Mouse (Mus musculus): ENCODE measurements at regions not wholly inside any gene's neighbourhood (a gene's known extent, or its start where the extent isn't known, plus 50 kb on each side); places are given as distances from the start of the nearest gene placed in this dataset.

DNA sequence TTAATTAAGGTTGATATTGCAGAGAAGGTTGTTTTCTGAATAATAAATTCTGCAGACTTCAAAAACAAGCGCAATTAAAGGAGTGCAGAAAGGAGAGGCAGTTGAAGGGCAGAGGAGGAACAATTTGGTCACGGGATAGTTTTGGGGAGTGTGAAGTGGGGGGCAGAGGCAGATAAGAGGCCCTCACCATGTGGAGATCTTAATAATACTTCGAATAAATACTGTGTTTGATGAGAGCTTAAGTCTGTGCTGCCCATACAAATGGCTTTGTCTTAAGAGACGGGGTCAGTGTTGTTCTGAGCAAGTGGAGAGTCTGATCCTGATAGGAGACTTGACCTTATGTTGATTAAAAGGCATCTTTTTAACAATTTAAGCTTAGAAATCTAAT, 221.5 kb upstream of the Ppp2r3a start:
- no peak overlapping the region for H3K4me3 ChIP-seq (replicated peaks)
- no peak for ATAC-seq (ENCODE audit: low read depth)
- WGBS (ENCODE audit: insufficient replicate concordance), result 60% methylated on average over 4 of the region's 4 CpGs

DNA sequence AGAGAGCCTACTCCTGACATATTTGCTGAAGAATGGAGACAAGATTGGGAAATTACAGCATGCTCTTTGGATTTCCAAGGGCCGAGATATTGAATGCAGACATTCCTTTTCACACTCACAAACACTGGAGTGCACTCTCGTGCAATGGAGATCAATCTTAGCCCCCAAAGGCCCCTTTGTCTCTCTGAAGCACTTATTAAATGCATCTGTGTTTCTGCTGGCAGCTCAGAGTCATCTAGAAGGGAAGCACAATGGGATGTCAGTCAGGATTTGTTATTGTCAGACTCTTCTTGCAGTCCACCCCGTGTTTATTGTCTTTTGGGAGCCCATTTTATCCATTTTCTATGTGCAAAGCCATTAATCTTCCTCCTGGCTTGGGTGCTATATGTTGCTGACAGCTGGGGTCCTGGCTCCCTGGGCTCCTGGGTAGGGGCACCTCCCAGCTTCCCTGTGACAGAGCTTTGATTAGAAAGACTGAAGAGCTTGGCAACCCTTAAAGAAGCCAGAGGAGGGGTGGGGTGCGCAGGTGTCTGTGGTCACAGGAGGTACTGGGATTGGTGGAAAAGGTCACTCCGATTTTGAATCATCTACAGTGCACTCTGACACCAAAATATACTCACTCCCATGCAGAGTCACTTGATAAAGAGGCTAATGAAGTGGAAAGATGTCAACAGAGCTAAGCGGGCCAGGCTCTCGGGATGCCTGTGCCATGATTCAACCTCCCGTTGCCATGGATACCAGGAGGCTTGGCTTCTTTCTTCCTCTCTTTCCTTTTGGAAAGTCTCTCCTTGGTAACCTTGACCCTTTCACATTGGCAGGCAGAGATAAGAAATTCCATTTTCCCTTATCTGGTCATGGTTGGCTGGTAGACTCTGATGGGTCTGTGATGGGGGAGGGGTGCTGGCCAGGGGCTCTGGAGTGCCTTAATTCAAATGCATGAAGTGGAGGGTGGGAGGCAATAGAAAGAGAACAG, 220.8 kb upstream of the Ppp2r3a start:
- H3K4me2 ChIP-seq, result no peak overlapping the region
- H3K9ac ChIP-seq, result no peak overlapping the region
- H3K27me3 ChIP-seq, result no peaks in the 10 kb centered on the region
- H3K4me1 ChIP-seq (replicated peaks), result no peaks in the 10 kb centered on the region
- DNase-seq (no peak), ATAC-seq (ENCODE audit: low read depth) (no peak)
- no peak overlapping the region for H3K27ac ChIP-seq
- no peak overlapping the region for H3K4me3 ChIP-seq (replicated peaks)
- H3K9me3 ChIP-seq (replicated peaks), result 0 out of 2 replicates have a peak, but pooled peaks cover 5% of the 10 kb centered on the region
- 54% methylated on average over 8 of the region's 8 CpGs for whole genome bisulfite sequencing (ENCODE audit: insufficient replicate concordance)
- no peaks in the 10 kb centered on the region for H3K36me3 ChIP-seq

More for the DNA sequence above, 221.5 kb upstream of the Ppp2r3a start:
- H3K27ac ChIP-seq, result no peak overlapping the region
- H3K4me1 ChIP-seq (replicated peaks), result no peaks in the 10 kb centered on the region
- no peaks in the 10 kb centered on the region for H3K27me3 ChIP-seq
- H3K9me3 ChIP-seq (replicated peaks), result 0 out of 2 replicates have a peak, but pooled peaks cover 5% of the 10 kb centered on the region
- H3K4me2 ChIP-seq, result no peak overlapping the region
- no peak overlapping the region for H3K9ac ChIP-seq
- no peaks in the 10 kb centered on the region for H3K36me3 ChIP-seq
- no peak for DNase-seq

DNA sequence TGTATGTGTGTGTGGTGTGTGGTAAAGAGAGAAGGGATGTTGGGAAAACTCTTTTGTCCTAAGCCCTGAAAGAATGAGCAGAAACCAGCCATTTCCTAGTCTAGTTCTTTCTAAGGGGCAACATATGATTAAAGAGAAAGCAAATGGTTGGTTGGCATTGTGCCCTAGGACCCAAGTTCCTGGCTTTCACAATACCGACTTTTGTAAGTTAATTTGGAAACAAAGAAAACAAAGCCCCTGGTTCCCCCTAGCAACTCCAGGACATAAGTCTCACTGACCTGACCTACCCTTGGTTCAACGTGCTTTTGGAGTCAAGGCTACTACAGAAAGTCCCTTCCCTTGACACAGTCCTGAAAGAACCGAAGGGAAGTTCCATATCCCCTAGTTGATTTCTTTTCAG, 220.1 kb upstream of the Ppp2r3a start:
- no peak overlapping the region for H3K4me2 ChIP-seq
- H3K9ac ChIP-seq, result no peak overlapping the region
- 0 out of 2 replicates have a peak, but pooled peaks cover 5% of the 10 kb centered on the region for H3K9me3 ChIP-seq (replicated peaks)
- H3K27me3 ChIP-seq, result no peaks in the 10 kb centered on the region
- no peaks in the 10 kb centered on the region for H3K36me3 ChIP-seq
- 59% methylated on average over 3 of the region's 3 CpGs for WGBS (ENCODE audit: insufficient replicate concordance)
- no peak overlapping the region for H3K27ac ChIP-seq
- no peak overlapping the region for H3K4me3 ChIP-seq (replicated peaks)
- DNase-seq, result no peak
- H3K4me1 ChIP-seq (replicated peaks), result no peaks in the 10 kb centered on the region
- ATAC-seq (ENCODE audit: low read depth), result no peak

DNA sequence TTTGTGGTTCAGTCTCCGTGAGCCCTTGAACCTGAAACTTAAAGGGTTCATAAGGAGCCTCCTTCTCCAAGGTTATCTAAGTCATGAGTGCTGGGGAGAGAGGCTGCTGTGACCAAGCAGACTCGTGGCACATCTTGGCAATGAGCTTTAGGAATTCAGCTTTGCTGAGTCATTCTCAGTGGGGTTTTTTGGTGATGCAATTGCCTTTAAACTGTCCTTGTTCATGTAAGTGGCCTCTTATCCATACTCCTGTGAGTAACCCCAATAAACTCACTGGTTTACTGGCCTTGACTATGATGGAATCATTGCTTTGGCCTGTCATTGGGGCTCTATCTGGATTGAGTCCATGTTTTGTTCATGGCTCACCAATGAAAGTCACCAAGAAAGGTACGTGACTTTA, 218.2 kb upstream of the Ppp2r3a start:
- Histone ChIP-seq H3K36me3 (no peaks in the 10 kb centered on the region), H3K4me2 (no peak overlapping the region), H3K9ac (no peak overlapping the region), H3K27ac (no peak overlapping the region), H3K4me1 (replicated peaks) (no peaks in the 10 kb centered on the region), H3K9me3 (replicated peaks) (0 out of 2 replicates have a peak, but pooled peaks cover 5% of the 10 kb centered on the region), H3K27me3 (no peaks in the 10 kb centered on the region), H3K4me3 (replicated peaks) (no peak overlapping the region)
- WGBS (ENCODE audit: insufficient replicate concordance), result 43% methylated on average over 3 of the region's 3 CpGs
- DNase-seq (no peak), ATAC-seq (ENCODE audit: low read depth) (no peak)

DNA sequence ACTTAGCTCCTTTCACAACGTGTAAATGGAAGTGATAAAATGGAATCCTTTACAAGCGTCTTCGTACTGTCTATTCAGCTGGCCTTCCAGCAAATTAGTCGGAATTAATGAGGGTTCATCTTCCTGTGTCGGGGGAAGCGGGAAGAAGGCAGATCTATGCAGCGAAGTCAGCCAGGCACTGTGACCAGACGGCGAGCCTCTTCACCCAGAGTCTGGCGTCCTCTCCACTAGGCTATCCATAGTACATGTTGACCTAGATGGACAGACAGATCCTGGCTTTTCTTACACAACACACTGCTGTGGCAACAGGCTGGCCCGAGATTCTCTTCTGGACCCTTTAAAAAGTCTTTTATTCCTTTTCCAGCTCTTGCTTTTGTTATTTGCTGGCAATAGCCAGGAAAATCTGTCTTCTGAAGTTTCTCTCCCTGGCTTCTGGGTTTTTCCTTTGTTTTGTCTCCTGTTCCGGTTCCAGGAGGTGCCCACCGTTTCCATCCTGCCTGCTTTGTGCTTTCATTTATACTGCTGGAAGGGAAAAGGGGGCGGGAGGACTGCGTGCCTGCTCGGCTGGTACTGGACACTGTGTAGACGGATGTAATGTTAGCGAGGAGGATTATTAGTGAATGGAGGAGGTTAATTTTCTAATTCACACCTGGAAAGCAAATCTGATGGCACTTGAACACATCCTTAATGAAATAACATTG, 213.3 kb upstream of the Ppp2r3a start:
- ATAC-seq (ENCODE audit: low read depth), result no peak
- H3K4me1 ChIP-seq (replicated peaks), result no peaks in the 10 kb centered on the region
- no peak for DNase-seq
- no peak overlapping the region for H3K4me2 ChIP-seq
- no peak overlapping the region for H3K4me3 ChIP-seq (replicated peaks)
- 68% methylated on average over 18 of the region's 18 CpGs for WGBS (ENCODE audit: insufficient replicate concordance)
- no peaks in the 10 kb centered on the region for H3K27me3 ChIP-seq
- H3K27ac ChIP-seq, result no peak overlapping the region
- H3K9me3 ChIP-seq (replicated peaks), result no peaks in the 10 kb centered on the region
- no peak overlapping the region for H3K9ac ChIP-seq
- H3K36me3 ChIP-seq, result no peaks in the 10 kb centered on the region

DNA sequence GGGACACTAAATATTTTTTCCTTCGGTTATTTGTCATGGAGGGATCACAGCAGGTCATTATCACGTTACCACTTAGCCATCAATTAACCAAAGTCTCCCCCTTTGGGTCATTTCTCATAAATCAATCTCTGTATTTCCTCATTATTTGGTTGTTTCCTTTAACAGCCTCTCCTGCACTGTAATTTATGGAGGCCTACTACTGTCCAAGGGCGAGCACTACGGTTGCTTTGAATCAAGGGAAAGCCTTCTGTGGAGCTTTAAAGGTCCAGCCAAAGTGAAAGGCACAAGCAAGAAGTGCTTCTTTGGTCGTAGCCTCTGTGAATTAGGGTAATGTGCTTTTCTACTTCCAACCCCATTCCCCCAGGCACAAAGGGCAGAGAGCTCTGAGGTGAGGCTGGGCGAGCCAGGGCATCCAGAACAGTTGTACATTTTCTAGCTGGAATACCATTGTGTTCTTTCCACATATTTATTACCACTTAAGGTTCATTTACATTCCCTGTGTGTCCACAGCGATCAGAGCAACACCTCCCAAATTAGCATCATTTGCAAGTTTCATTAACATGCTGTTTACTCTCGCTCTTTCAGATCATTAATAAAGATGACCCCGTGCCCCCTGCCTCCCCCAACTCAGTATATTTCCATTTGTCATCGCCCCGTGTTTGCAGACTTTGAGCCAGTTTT, 207.5 kb upstream of the Ppp2r3a start:
- DNase-seq (no peak), ATAC-seq (ENCODE audit: low read depth) (no peak)
- H3K27ac ChIP-seq, result no peak overlapping the region
- H3K4me1 ChIP-seq (replicated peaks), result no peaks in the 10 kb centered on the region
- H3K9me3 ChIP-seq (replicated peaks), result no peaks in the 10 kb centered on the region
- WGBS (ENCODE audit: insufficient replicate concordance), result 58% methylated on average over 11 of the region's 11 CpGs
- H3K36me3 ChIP-seq, result no peaks in the 10 kb centered on the region
- H3K4me3 ChIP-seq (replicated peaks), result no peak overlapping the region
- no peak overlapping the region for H3K4me2 ChIP-seq
- H3K27me3 ChIP-seq, result no peaks in the 10 kb centered on the region
- no peak overlapping the region for H3K9ac ChIP-seq

DNA sequence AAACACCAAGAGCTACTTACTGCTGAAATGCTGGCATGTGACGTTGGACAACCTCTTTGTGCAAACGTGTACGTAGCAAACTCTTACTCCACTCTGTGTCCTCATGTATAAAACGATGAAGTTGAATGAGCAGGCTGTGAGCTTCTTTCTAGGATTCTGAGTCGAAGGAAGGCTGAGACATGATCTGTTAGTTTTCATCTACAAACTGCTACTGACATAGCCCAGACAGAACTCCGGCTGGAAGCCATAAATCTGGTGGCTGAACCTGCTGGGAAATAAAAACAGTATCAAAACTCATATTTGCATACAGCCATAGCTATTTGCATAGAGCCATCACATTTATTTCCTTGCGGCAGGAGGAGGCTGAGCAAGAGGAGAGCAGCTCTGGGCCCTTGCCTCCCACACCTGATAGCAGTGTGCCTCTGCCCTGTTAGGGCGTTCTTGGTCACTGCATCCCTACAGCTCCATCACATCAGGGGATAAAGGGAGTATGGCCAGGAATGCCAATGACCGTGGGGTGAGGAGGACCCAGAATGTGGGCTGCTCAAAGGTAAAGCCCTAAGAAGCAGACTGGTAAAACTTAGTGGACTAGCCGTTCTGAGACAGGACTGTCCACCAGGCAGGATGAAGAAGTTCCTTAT, 206.8 kb upstream of the Ppp2r3a start:
- no peak for DNase-seq

DNA sequence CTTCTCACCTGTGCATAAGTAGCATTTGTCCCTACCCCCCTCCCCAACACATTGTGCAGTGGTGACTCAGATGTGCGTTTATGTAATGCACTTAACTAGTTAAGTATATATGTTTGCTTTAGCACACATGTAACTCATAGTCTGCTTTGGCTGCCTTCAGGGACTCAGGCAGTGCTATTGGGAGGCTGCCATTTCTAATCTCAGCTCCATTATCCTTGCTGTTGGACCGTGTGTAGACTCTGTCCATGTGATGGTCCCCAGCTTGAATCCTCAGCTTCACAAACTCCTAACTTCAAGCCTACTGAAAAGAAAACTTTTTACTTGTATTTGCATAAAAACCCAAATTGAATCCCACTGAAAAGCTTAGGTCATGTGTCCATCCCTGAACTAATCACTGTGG, 194.7 kb upstream of the Ppp2r3a start:
- H3K9me3 ChIP-seq (replicated peaks), result no peaks in the 10 kb centered on the region
- H3K27ac ChIP-seq, result no peak overlapping the region
- no peaks in the 10 kb centered on the region for H3K27me3 ChIP-seq
- DNase-seq, result no peak
- 47% methylated on average over 2 of the region's 2 CpGs for WGBS (ENCODE audit: insufficient replicate concordance)
- no peaks in the 10 kb centered on the region for H3K4me1 ChIP-seq (replicated peaks)
- H3K9ac ChIP-seq, result no peak overlapping the region
- H3K36me3 ChIP-seq, result no peaks in the 10 kb centered on the region
- ATAC-seq (ENCODE audit: low read depth), result no peak
- no peak overlapping the region for H3K4me3 ChIP-seq (replicated peaks)
- no peak overlapping the region for H3K4me2 ChIP-seq

More for the DNA sequence above, 206.8 kb upstream of the Ppp2r3a start:
- H3K27me3 ChIP-seq, result no peaks in the 10 kb centered on the region
- no peak overlapping the region for H3K4me3 ChIP-seq (replicated peaks)
- WGBS (ENCODE audit: insufficient replicate concordance), result 67% methylated on average over 10 of the region's 10 CpGs
- ATAC-seq (ENCODE audit: low read depth), result no peak
- H3K9me3 ChIP-seq (replicated peaks), result no peaks in the 10 kb centered on the region
- no peak overlapping the region for H3K4me2 ChIP-seq
- no peaks in the 10 kb centered on the region for H3K36me3 ChIP-seq
- no peaks in the 10 kb centered on the region for H3K4me1 ChIP-seq (replicated peaks)
- no peak overlapping the region for H3K27ac ChIP-seq
- H3K9ac ChIP-seq, result no peak overlapping the region

DNA sequence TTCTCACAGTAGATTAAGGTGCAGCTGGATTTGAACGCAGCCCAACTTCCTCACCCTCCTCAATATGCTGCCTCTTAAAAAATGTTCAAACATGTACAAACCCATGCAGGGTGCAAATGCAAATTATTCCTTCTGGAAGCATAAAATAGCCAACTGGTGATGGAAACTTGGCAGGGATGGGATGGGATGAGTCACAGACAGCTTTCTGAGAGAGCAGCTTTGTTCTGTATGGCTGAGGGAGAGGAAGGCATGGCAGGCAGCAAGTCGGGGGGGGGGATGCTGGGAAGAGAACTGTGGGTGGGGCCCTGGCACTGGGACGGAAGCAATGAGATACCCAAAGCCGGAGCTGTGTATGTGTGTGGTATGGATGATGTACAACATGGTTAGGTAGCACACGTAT, 194.2 kb upstream of the Ppp2r3a start:
- no peak for DNase-seq
- H3K27ac ChIP-seq, result no peak overlapping the region
- no peaks in the 10 kb centered on the region for H3K27me3 ChIP-seq
- H3K4me1 ChIP-seq (replicated peaks), result no peaks in the 10 kb centered on the region
- H3K36me3 ChIP-seq, result no peaks in the 10 kb centered on the region
- no peak for ATAC-seq (ENCODE audit: low read depth)
- H3K4me3 ChIP-seq (replicated peaks), result no peak overlapping the region
- 61% methylated on average over 5 of the region's 5 CpGs for WGBS (ENCODE audit: insufficient replicate concordance)
- no peaks in the 10 kb centered on the region for H3K9me3 ChIP-seq (replicated peaks)
- no peak overlapping the region for H3K9ac ChIP-seq
- H3K4me2 ChIP-seq, result no peak overlapping the region

DNA sequence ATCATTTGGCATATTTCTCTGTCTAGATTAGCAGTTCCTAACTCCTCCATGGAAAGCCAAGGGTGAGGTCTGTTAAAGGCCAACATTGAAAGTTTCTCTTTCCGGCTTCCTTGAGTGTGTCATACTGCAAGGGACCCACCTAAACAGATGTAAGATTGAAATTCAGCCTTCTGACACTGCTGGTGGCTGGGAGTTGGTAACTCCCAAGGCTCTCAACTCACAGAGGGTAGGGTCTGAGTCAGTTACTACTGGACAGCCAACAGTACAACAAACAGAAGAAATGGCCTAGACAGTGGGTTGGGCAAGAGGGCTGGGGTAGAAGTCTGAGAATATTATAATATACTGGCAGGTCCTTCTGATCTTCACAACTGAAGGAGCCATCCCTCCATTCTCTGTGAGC, 193.7 kb upstream of the Ppp2r3a start:
- 74% methylated on average over 1 of the region's 1 CpGs for WGBS (ENCODE audit: insufficient replicate concordance)
- no peaks in the 10 kb centered on the region for H3K9me3 ChIP-seq (replicated peaks)
- H3K27me3 ChIP-seq, result no peaks in the 10 kb centered on the region

DNA sequence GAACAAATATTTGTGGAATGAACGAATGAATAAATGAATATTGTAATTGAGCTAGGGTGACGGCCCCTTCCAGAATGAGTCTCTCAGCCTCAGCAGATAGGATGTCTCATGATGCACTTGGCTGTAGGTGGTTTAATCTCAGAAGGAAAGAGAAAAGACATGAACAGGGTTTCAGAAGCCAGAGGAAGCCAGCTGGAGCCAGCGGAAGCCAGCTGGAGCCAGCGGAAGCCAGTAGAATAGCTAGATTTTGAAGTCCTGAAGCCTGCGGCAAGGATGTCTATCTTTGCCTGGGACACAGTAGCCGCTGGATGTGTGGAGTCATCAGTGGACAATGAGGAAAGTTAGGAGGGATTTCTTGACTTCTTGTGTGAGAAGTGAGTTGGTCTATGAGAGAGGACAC, 188.3 kb upstream of the Ppp2r3a start:
- Histone ChIP-seq H3K9me3 (replicated peaks) (no peaks in the 10 kb centered on the region), H3K4me3 (replicated peaks) (no peak overlapping the region), H3K36me3 (no peaks in the 10 kb centered on the region), H3K27me3 (no peaks in the 10 kb centered on the region), H3K4me1 (replicated peaks) (no peaks in the 10 kb centered on the region), H3K27ac (no peak overlapping the region), H3K9ac (no peak overlapping the region), H3K4me2 (no peak overlapping the region)
- no peak for DNase-seq
- 84% methylated on average over 6 of the region's 6 CpGs for WGBS (ENCODE audit: insufficient replicate concordance)
- ATAC-seq (ENCODE audit: low read depth), result no peak

More for the DNA sequence above, 193.7 kb upstream of the Ppp2r3a start:
- no peak for ATAC-seq (ENCODE audit: low read depth)
- H3K27ac ChIP-seq, result no peak overlapping the region
- H3K36me3 ChIP-seq, result no peaks in the 10 kb centered on the region
- H3K4me1 ChIP-seq (replicated peaks), result no peaks in the 10 kb centered on the region
- no peak overlapping the region for H3K4me2 ChIP-seq
- no peak for DNase-seq
- H3K4me3 ChIP-seq (replicated peaks), result no peak overlapping the region
- no peak overlapping the region for H3K9ac ChIP-seq

All from liver, embryonic 13.5 days (tissue).